Mouse (Mus musculus): ENCODE results near the gene Prpf38a.

Prpf38a gene

DNA sequence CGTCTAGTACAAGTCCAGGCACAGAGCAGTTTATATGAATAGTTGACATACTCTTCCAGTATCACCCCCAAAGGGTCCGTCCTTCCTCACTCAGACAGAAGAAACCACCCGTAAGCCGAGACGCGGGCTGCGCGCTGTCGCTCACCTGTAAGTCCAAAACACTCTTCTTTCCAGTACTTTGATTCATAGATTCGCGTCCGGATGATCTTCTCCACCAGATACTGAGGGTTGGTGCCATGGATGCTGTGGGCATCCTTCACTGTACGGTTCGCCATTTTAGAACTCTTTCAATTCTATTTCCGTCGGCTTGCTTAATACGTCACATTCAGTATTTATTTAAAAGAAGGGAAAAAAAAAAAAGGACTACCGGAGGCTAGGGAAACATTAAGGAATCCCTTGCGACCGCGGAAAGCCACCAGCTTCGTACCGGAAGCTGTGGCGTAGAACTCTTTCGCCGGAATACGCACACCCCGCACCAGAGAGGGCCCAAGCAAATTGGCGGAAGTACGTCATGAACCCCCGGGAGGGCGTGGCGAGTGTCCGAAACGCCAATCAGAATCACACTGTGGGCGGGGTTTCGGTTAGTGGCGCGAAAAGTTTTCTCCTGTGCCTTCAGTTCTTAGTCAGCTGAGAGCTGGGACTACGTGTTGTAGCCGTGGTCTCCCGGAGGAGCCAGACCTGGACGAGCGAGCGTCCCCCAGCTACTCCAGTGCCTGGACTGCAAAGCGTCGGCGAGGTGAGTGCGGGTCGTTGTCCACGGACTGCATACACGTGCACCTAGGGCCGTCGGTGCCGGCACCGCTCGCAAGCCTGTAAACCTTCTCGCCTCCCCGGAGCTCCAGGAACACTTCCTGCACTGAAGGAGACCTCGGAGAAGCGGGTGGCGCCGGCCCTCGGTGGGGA is at the start of gene Prpf38a, which contains the start of gene Orc1:
Prpf38a (minus strand) TSS at position 497 of the 903 bp plus-strand sequence.
Orc1 (plus strand) TSS at position 584 of the 903 bp plus-strand sequence.
- DNase-seq, result peak; percentile 94

DNA sequence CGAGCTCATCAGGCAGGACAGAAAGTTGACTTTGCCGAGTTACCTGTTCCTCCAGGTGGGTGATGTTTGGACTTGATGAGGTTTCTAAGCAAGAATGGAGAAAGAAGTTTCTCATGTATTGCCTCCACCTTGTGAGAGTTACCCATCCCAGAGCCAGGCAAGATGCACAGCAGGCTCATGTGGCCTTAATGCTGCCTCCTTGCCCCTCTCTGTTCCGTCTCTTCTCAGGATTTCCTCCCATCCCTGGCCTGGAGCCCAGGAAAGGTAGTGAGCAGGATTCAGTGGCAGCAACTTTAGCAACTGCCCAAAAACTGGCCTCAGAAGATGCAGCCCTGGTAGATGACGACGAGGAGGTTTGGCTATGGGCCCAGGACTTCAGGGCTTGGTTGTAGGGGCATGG is 47.9 kb upstream of the Prpf38a start:
- DNase-seq, result no peak

DNA sequence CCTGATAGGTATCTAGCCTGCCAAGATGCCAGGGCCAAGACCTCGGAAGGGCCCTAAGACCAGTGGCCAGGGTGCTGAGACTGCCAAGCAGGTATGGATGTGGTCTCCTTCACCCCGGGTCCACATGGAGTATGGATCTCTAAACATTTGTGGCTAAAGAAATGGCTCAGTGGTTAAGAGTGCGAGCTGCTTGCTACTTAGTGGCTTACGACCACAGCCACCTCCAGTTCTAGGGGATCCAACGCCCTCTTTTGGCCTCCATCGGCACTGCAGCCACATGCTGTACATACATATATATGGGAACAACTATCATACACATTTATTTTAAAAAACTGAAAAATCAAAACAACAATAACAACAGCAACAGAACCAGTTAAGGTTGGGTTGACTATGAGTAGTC is 42.4 kb upstream of the Prpf38a start:
- DNase-seq, result no peak

DNA sequence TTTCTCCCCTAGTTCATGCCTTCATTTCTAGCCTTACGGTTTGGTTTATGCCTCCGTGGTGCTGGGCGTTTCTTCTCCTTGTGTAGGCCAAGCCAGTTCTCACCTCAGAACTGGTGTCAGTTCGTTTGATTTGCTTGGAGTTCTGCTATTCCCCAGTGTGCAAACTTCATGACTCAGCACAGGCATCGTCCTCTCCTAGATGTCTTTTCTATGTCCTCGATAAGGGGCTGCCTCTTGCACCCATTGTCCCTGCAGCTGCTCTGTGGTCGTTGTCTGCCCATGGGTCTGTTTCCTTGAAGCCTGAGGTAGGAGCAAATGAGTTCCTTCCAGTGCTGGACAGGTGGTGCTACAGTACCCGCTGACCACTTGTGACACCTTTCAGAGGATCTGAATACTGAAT is 41.4 kb upstream of the Prpf38a start:
- DNase-seq, result peak; percentile 18

DNA sequence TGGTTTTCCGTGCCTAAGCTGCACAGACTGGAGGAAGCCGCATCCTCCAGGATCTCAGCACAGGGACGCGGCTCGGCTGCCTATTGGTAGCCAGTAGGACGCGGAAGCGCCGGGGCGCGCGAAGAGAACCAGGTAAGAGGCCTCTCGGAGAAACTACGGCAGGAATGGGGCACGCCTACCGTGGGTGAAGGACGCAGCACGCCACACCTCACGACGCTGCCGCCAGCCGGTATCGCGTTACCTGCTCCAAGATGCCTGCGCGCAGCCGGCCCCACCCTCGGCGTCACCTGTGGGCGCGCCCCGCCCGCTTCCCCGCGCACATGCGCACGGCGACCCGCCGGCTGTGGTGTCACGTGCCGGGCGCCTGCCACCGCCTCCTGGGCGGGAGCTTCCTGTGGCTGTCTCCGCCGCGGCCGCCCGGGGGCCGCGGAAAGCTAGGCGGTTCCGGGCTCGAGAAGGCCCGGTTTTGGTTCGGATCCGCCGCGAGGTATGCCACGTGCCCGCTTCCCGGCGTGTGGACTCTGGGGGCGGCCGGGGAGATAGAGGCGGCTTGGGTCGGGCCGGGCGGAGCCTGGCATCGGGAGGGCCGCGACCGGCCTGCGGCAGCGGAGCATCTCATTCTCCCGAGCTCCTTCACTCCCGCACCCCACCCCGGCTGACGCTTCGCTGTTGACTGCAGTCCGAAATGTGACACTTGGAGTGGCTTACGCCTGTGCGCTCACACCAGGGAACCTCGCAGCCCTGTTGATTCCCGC is 40.6 kb upstream of the Prpf38a start, which contains the start of gene Cc2d1b:
Cc2d1b (plus strand) TSS at position 354 of the 755 bp plus-strand sequence.
- peak; percentile 94 for DNase-seq

DNA sequence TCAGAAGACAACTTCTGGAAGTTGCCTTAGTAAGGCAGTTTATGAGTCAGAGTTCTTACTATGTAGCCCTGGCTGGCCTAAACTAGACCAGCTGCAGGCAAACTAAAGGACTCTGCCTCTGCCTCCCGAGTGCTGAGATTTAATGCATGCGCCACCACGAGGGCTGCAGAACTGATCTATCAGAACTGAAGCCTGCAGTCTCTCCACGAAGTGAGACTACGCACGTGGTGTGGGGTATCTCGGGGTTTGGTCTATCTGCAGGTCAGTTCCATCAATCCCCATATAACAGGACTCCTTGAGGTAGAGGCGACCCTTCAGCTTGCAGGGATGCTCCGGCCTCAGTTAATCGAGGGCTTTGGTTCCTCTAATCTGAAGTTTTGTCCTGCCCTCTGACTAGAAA is 40.0 kb upstream of the Prpf38a start:
- no peak for DNase-seq

DNA sequence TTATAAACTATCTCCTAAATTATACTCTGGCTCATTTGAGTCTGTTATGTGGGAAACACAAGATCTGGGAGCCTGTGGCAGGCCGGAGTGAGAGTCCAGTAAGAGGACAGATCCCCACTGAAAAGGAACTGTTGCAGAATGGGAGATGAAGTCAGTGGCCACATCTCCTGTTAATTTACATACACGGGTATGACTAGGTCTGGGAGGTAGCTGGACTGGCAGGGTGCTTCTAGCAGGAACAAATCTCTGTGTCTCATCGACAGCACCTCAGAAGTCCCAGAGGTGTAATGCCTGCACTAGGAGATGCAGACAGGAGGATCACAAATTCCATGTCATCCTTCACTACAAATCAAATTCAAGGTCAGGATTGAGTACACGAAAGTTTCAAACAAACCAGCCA is 39.5 kb upstream of the Prpf38a start:
- no peak for DNase-seq

DNA sequence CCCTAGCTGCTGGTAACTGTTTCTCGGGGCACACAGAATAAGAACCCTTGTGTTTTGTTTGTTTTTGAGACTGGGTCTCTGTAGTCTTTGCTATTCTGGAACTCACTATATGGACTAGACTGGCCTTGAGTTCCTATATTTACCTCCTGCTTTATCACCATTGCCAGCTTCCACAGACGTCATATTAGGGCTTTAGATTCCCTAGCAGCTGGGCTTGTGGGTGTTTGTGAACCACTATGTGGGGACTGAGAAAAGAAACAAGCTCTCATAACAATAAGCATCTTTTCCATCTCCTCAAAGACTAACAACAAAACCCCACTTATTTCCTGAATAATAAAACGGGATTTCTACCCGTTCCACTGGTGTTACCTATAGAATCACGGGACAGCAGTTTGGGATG is 31.8 kb upstream of the Prpf38a start:
- DNase-seq, result no peak

DNA sequence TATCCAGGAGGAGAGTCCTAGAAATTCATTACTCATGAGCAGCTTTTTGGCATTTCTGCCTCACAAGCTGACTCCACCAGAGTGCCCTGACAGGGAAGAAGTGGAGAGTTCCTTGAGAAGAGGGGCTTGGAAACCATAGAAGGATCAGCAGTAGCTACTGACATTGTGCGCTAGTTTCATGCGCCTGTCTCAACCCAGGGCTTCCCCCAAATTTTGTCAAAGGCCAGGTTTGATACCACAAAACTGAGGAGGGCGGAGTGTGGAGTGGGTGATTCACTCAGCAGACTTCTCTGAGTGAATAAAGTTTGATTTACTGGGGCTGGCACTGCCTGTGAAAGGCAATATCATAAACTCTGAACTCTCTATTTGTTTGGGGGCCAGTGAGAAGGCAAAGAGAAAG is 29.5 kb upstream of the Prpf38a start:
- DNase-seq, result no peak

DNA sequence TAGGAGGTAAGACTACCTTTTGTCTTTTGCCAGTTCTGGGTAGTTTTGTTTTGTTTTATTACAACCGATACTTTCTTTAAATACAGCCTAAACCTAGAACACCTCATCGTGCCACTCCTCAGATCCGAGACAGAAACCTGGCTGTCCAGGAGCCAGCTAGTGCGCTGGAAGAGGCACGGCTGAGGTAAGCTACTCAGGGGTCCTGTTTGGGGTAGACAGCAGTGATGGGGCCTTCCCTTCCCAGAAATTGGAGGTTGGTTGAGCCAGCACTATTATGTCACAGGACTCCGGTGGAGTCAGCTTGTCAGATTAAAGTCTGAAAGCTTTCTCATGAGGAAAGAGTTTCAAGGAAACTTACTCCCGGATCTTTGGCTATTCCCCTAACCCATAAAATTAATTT is 22.7 kb upstream of the Prpf38a start:
- DNase-seq, result no peak

DNA sequence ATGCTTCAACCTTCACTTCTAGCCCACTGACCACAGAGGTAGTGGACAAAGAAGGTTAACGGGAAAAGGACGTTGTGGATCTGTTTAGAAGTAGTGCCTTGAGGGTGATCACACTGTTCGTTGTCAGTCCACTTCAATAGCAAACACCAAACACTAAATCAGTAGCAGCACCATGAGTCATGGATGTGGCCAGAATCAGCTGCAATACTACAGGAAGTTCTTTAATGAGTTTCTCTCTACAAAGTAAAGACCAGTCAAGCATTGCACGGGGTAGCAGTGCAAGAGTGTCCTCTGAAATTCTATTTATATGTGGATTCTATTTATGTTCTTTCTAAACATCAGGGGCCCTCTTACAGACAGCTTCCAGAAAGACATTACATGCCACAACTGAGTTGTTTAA is 19.2 kb upstream of the Prpf38a start:
- no peak for DNase-seq

DNA sequence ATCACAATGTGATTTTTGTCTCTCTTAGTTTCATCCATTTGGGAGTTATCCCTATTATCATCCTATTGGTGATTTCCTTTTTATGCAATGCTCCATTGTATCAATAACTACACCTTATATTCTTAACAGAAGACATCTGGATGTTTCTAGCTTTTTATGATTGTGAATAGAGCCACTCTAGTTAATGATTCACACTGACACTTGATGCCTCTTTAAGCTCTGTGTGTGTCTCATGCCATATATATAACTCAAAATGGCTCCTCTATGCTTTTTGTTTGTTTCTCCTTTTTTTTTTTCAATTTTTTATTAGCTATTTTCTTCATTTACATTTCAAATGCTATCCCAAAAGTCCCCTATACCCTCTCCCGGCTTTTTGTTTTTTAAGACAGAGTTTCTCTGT is 16.6 kb upstream of the Prpf38a start:
- DNase-seq, result no peak

DNA sequence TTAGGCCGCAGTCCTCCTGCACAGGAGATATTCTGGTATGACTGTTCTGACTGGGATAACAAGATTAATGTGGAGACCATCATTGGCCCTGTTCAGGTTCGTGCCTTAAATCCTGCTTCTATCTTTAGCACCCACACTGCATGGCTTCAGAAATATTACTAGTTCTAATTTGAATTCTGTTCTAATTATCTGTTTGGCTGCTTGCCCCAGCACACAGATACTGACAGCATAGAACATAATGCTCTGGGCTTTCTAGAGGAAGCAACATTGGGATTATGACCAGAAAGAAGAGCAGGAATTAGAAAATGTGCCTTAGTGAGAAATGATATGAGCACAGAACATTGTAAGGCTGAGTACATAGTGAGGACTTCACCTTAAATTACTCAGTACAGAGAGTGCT is 14.2 kb upstream of the Prpf38a start:
- DNase-seq, result no peak

DNA sequence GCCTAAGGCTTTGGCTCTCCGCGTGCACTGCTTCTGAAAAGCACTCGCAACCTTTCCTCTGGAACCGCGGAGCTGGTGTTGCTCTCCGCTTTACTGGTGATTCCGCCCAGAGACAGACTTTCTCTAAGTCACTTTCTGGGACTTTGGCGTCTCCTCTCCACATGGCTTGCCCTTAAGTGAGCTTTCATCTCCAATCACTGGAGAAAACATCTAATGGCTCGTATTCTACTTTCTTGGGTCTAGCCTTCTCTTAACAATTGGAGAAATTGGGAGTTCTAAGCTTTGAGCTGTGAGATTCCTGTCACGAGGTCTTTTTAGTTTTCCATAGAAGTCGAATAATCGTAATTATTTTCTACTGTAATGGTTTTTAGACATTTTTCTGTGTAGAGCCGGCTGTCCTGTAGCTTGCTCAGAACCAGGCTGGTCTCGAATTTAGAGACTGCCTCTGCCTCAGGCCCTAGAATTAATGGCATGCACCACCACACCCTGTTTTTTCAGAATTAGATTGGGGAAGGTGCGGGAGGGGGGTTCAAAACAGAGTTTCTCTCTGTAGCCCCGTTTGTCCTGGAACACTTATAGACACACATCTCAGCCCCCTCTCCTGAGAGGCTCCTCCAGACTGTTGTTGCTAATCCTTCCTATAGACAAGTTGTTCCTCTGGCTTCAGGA is 741 bp upstream of the Prpf38a start:
- DNase-seq, result peak; percentile 8

DNA sequence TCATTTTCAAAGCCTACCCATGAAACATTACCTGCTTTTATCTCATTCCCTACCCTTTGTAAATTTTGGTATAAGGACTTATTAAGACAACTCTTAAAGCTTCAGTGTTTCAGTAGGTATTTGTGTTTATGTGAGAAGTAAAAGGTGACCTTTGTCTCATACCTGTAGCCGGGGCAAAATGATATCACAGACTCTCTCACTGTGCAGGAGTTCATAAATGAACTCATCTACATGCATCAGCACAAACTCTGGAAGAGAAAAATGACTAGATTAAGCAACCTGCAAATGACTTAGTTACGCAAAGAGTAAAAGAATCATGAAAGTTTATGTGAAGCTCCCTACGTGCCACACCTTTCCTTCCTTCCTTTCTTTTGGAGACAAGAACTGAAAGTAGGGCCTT is 6.5 kb downstream of the Prpf38a start:
- no peak for DNase-seq

DNA sequence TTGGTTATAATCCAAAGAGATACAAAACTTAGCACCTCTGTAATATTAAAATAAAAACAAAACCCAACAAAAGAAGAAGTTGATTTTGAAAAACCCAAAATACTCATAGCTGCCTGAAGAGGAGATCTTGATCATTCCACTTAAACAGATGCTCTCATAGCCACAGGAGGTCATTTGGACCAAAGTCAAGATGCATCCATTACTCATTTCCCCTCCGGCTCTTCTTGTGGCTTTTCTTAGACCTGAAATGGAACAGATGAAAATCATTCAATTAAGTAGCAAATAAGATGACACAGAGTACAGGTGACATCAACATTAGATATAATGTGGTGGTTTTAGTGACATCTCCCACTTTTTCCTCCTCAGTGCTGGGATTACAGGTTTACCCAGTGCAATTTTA is 14.1 kb downstream of the Prpf38a start:
- DNase-seq, result no peak

DNA sequence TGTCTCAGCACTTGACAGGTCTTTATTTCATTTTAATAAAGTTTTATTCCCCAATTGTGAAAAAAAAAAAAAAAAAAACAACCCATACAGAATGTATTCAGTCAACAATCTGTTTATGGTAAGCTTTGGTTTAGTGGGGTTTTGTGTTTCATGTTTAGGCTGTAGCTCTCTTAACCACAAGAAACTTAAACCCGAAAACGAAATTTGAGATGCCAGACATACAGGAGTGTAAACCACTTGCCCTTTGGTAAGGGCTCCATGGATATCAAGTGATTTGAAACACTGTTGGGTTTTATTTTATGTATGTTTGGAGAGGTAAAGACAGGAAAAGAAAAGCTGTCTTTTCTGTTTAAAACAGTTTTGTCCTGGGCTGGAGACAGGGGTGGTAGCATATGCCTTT is 39.4 kb downstream of the Prpf38a start:
- DNase-seq, result no peak

All from cerebellum, adult 11 months (tissue).